Mouse (Mus musculus) midbrain, embryonic 16.5 days (tissue): Measurements from ENCODE around the gene Proser1. TPM values are rescaled to one million over a fixed set of nuclear protein-coding genes. Genes with fewer than 3 reads are reported as not detected.

Experiments
- ATAC-seq: fragments of 200-750 bp; cut with Nextera tagmentation; 2 replicates; pipeline ENCODE4 v1.8.0; 2017; ENCODE audit warnings: moderate TSS enrichment
- H3K27ac ChIP-seq: fragments of 300-500 bp; sonication (generic); 2 replicates; pipeline ENCODE4 v1.5.1; 2014; ENCODE audit warnings: mild to moderate bottlenecking, low read length, mixed read lengths
- H3K27me3 ChIP-seq: fragments of 300-500 bp; sonication (generic); 2 replicates; pipeline ENCODE4 v1.6.1; 2014; ENCODE audit warnings: low read depth, low read length, mixed read lengths; ENCODE audit not compliant: control insufficient read depth, insufficient read depth
- H3K36me3 ChIP-seq: fragments of 300-500 bp; sonication (generic); 2 replicates; pipeline ENCODE4 v1.6.1; 2014; ENCODE audit warnings: mild to moderate bottlenecking, low read length, moderate library complexity, mixed read lengths; ENCODE audit not compliant: control insufficient read depth, insufficient read depth
- H3K4me1 ChIP-seq: fragments of 300-500 bp; sonication (generic); 2 replicates; pipeline ENCODE4 v1.6.1; 2014; ENCODE audit warnings: mild to moderate bottlenecking, low read length, mixed read lengths; ENCODE audit not compliant: control insufficient read depth, insufficient read depth
- H3K4me2 ChIP-seq: fragments of 300-500 bp; sonication (generic); 2 replicates; pipeline ENCODE4 v1.6.1; 2014; ENCODE audit warnings: mild to moderate bottlenecking, low read length, mixed read lengths
- H3K4me3 ChIP-seq: fragments of 300-500 bp; sonication (generic); 2 replicates; pipeline ENCODE4 v1.5.1; 2014; ENCODE audit warnings: low read depth, mild to moderate bottlenecking, low read length, moderate library complexity, mixed read lengths
- H3K9ac ChIP-seq: fragments of 300-500 bp; sonication (generic); 2 replicates; pipeline ENCODE4 v1.6.1; 2014; ENCODE audit warnings: low read depth, low read length, mixed read lengths
- H3K9me3 ChIP-seq: fragments of 300-500 bp; sonication (generic); replicated peaks from 2 replicates; pipeline ENCODE4 v1.6.1; 2014; ENCODE audit warnings: mild to moderate bottlenecking, low read length, mixed read lengths; ENCODE audit not compliant: control insufficient read depth, poor library complexity, severe bottlenecking
- WGBS: fragments of 180-500 bp; shearing (Covaris S2); extraction: QIAGEN DNeasy Blood & Tissue Kit; methylation state at CpG from one replicate; pipeline ENCODE4 v1.1.7; 2014; 5-methylcytosine and 5-hydroxymethylcytosine counted together
- polyA plus RNA-seq: library from polyadenylated mRNA; unstranded; fragments of >200 nt; fragmentation: Nextera tagmentation; extraction: Ambion mirVana; gene quantifications from 2 replicates; pipeline ENCODE4 v1.2.1, GENCODE M21; 2015

Proser1 gene
- polyA plus RNA-seq, result 17.5 and 20.1 TPM in 2 replicates

GRCm38 (mm10) chr3:53463046-53463764, at the start of gene Proser1, which contains the start of gene Nhlrc3:
TSS of gene Proser1 (plus strand) at chr3:53463666.
TSS of gene Nhlrc3 (minus strand) at chr3:53463332.
- Histone ChIP-seq H3K27me3 (no peaks in the 10 kb centered on the region), H3K36me3 (peaks cover 3% of the 10 kb centered on the region; the same call in 1 of the 2 replicates), H3K4me3 (peak within 1 kb of the TSS; percentile 95), H3K4me1 (peaks cover 41% of the 10 kb centered on the region), H3K9me3 (no peaks in the 10 kb centered on the region), H3K4me2 (peak within 1 kb of the TSS; percentile 87), H3K9ac (peak within 1 kb of the TSS; percentile 79), H3K27ac (peak within 1 kb of the TSS; percentile 83)
- peak; percentile 99 for ATAC-seq
- WGBS, result under 1% methylated on average over 52 of the region's 52 CpGs

DNA sequence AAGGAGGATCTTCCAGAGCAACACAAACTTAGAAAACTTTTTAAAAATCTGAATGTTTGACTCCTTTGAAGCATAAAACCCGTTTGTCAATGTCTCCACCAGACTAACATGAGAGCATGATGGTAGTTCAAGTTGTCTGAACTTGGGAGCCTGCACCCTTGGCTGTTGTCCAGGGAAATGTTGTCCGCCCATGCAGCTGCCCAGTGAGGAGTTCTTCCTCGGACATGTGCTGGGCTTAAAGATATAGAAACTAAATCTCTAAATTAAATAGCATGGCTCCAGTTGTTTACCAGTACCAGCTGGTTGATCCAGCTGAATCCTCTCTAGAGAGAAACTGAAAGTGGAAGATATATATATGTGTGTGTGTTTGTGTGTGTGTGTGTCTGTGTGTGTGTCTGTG, 49.5 kb upstream of the Proser1 start:
- Histone ChIP-seq H3K9me3 (no peaks in the 10 kb centered on the region), H3K36me3 (no peaks in the 10 kb centered on the region), H3K27me3 (no peaks in the 10 kb centered on the region), H3K4me1 (no peaks in the 10 kb centered on the region), H3K9ac (no peak overlapping the region), H3K4me2 (no peak overlapping the region), H3K4me3 (no peak overlapping the region), H3K27ac (no peak overlapping the region)
- WGBS, result 65% methylated on average over 3 of the region's 3 CpGs
- no peak for ATAC-seq

DNA sequence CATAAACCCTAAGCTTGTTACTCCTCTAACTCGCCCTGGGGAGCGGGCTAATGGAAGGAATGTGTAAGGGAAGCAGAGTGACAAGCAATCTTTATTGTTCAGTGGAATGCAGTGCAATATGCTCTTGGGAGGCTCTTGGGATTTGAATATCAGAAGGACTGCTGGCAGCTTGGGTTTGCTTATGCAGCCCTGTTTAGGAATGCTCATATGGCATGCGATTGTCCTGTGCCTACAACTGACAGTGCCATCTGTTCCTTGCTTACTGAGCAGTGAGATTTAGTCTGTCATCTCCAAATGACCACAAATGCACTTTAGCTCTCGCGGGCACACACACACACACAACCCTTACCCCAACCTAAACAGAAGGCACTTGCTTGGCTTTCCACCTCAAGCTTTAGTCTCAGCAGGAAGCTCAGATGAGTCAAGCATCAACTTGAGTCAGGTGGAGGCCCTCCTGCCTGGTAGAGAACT, 47.4 kb upstream of the Proser1 start:
- Histone ChIP-seq H3K27me3 (no peaks in the 10 kb centered on the region), H3K4me3 (no peak overlapping the region), H3K36me3 (no peaks in the 10 kb centered on the region), H3K4me2 (no peak overlapping the region), H3K27ac (no peak overlapping the region), H3K4me1 (no peaks in the 10 kb centered on the region), H3K9me3 (no peaks in the 10 kb centered on the region), H3K9ac (no peak overlapping the region)
- 46% methylated on average over 5 of the region's 5 CpGs for WGBS
- no peak for ATAC-seq

DNA sequence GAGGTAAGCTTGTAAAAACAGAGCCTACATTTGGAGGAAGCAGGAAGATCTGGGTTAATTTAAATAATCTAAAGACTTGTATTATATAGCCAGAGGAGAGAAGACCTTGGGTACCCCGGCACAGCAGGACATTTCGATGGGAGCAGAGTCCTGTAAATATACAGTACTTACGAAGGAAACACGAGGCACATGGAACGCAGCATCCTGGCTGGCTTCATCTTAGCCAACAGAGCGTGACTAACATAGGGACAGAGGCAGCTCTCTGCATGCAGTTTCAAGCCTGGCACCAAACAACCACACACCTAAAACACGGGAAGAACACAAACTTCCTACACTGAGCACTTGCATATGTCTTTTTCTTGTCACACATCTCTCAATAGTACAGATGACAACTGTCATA, 45.8 kb upstream of the Proser1 start:
- Histone ChIP-seq H3K4me1 (no peaks in the 10 kb centered on the region), H3K36me3 (no peaks in the 10 kb centered on the region), H3K9ac (no peak overlapping the region), H3K27me3 (no peaks in the 10 kb centered on the region), H3K9me3 (no peaks in the 10 kb centered on the region), H3K27ac (no peak overlapping the region), H3K4me2 (no peak overlapping the region), H3K4me3 (no peak overlapping the region)
- no peak for ATAC-seq
- 71% methylated on average over 7 of the region's 7 CpGs for WGBS

DNA sequence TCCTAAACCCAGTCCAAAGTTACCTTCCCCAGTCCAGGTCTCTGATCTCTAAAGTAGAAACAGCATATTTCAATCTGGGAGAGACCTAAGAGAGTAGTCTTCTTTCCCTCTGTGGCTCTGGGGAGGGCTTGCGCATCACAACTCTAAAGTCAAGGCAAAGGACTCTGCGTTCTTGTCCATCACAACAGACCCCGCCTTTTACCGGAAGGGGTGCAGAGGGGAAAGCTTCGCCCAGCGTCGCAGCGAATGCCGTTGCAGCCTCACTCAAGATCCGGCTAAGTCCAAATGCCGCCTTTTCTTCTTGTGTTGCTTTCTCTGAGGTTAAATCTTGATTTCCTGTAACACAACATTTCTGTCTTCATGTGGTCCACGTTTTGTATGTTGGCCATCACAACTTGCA, 41.8 kb upstream of the Proser1 start:
- no peak for ATAC-seq

GRCm38 (mm10) chr3:53422691-53423090, 40.8 kb upstream of the Proser1 start:
- Histone ChIP-seq H3K4me1 (no peaks in the 10 kb centered on the region), H3K9me3 (no peaks in the 10 kb centered on the region), H3K4me3 (no peak overlapping the region), H3K27ac (no peak overlapping the region), H3K27me3 (no peaks in the 10 kb centered on the region), H3K36me3 (no peaks in the 10 kb centered on the region), H3K4me2 (no peak overlapping the region), H3K9ac (no peak overlapping the region)
- ATAC-seq, result no peak
- WGBS, result 66% methylated on average over 1 of the region's 1 CpGs

More for the DNA sequence above, 41.8 kb upstream of the Proser1 start:
- H3K9ac ChIP-seq, result no peak overlapping the region
- no peaks in the 10 kb centered on the region for H3K36me3 ChIP-seq
- H3K9me3 ChIP-seq, result no peaks in the 10 kb centered on the region
- H3K27me3 ChIP-seq, result no peaks in the 10 kb centered on the region
- no peak overlapping the region for H3K4me2 ChIP-seq
- no peaks in the 10 kb centered on the region for H3K4me1 ChIP-seq
- WGBS, result 90% methylated on average over 12 of the region's 12 CpGs
- no peak overlapping the region for H3K27ac ChIP-seq
- H3K4me3 ChIP-seq, result no peak overlapping the region

DNA sequence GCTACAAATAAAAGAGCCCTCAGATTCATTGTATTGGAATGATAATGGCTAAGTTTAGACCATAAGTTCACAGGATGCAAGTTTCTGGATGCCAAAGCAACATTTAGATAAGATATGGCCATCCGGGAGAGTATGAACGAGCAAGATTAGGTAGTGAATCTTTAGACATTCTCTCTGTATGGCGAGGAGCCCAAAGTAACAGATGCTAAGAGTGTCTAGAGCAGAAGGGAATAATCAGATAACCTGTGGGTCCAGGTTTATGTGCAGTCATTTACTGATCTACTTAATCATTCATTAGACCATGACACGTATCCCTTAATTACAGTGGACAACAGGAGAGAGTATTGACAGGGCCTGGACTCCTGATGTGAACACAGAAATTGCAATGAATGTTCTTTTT, 39.9 kb upstream of the Proser1 start:
- WGBS, result 89% methylated on average over 4 of the region's 4 CpGs
- no peak for ATAC-seq
- no peaks in the 10 kb centered on the region for H3K9me3 ChIP-seq
- H3K4me1 ChIP-seq, result no peaks in the 10 kb centered on the region
- no peaks in the 10 kb centered on the region for H3K36me3 ChIP-seq
- no peak overlapping the region for H3K4me3 ChIP-seq
- H3K9ac ChIP-seq, result no peak overlapping the region
- H3K27ac ChIP-seq, result no peak overlapping the region
- H3K4me2 ChIP-seq, result no peak overlapping the region
- no peaks in the 10 kb centered on the region for H3K27me3 ChIP-seq

- Histone ChIP-seq H3K9me3 (no peaks in the 10 kb centered on the region), H3K4me1 (no peaks in the 10 kb centered on the region), H3K27me3 (no peaks in the 10 kb centered on the region), H3K4me3 (no peak overlapping the region), H3K36me3 (no peaks in the 10 kb centered on the region), H3K4me2 (no peak overlapping the region), H3K27ac (no peak overlapping the region), H3K9ac (no peak overlapping the region)
- ATAC-seq, result no peak
- WGBS, result 83% methylated on average over 3 of the region's 3 CpGs
These were observed 28.9 kb upstream of the Proser1 start for GRCm38 (mm10) chr3:53434610-53435009.

DNA sequence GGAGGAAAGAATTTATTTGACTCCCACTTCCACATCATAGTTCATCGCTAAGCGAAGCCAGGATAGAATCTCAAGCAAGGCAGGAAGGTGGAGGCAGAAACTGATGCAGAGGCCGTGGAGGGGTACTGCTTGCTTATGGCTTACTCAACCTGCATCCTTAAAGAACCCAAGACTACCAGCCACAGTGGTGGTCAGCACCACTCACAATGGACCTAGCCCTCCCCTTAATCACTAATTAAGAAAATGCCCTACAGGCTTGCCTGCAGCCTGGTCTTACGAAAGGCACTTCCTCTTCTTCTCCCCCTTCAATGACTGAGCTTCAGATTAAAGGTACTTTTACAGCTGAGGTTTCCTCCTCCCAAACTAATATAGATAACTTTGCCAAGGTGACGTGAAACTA, 26.9 kb upstream of the Proser1 start:
- Histone ChIP-seq H3K27me3 (no peaks in the 10 kb centered on the region), H3K4me2 (no peak overlapping the region), H3K9me3 (no peaks in the 10 kb centered on the region), H3K27ac (no peak overlapping the region), H3K4me3 (no peak overlapping the region), H3K36me3 (no peaks in the 10 kb centered on the region), H3K9ac (no peak overlapping the region), H3K4me1 (no peaks in the 10 kb centered on the region)
- no peak for ATAC-seq
- 75% methylated on average over 5 of the region's 5 CpGs for WGBS
